Mouse (Mus musculus): Measurements from ENCODE around the gene Ech1. TPM values are rescaled to one million over a fixed set of nuclear protein-coding genes. Genes with fewer than 3 reads are reported as not detected.

Gene Ech1
- polyA plus RNA-seq (2012; rRNA removed) = 98.9 and 107 TPM in 2 replicates

DNA sequence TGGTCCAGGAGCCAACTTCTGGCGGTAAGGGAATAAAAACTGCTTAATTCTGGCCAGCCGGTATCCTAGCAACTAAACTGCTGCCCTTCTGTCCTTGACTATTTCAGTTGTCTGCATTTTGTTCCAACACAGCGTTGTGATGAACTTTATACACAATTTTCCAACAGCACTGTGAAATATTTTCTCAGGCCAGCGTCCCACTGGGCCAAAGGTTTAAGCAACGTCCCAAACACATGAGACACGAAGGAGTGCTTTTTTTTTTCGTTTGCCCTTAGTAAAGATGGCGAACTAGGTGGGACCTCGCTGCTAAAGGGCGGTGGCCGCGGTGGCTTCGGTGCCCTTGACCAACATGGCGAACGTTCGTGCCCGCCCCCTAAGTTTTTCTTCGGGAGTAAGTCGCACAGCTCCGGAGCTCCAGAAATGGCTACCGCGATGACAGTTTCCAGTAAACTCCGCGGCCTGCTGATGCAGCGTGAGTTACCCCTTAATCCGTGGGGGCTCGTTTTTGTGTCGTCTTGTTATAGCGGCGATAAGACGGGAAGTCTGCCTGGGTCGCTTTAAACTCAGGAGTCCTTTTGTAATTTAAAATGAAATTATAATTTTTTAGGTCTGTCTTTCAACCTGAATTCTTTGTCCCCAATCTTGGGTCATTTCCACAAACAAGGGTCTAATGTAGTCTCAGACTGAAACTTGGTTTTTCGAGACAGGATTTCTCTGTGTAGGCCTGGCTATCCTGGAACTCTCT, at the start of gene Ech1:
Ech1 (plus strand) TSS at position 277 of the 745 bp plus-strand sequence.

DNA sequence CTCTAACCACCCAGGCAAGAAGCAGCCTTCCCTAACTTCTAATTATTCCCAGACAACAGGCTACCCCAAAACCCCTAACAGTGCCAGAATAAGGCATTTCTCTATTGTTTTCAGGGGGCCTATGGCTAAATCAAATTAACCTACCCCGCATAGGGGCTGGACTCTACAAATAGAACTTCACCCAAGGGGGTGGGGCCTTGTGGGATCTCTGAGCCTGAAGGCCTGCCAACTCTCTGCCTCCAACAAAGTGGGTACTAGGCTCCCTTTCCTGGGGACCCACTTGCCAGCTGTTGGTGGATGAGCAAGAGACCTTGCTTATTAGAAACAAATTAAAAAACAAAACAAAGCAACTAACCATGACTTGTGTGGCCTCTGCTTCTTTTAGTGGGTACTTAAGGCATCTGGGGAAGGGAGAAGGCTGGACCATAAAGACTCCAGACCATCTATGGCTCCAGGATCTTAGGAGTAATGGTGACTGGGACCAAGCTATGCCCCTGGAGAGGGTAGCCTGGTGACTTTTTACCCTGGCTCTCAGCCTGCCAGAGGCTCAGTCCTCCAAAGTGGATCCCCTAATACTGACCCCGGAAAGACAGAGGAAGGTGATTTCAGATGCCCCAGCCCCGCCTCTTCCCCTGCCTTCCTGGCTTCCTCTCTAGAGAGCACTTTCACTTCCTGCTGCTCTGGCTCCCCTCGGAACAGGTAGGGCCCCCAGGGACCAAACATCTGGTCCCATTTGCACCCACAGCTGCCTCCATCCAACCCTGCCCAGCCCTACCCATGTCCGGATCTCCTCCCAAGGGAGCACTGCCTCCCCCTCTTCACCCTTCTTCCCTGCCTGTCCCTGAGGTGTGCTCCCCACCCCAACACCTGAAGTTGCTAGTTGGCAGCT, 36.5 kb upstream of the Ech1 start, which contains the start of gene Rinl:
Rinl (plus strand) TSS at position 663 of the 889 bp plus-strand sequence.

DNA sequence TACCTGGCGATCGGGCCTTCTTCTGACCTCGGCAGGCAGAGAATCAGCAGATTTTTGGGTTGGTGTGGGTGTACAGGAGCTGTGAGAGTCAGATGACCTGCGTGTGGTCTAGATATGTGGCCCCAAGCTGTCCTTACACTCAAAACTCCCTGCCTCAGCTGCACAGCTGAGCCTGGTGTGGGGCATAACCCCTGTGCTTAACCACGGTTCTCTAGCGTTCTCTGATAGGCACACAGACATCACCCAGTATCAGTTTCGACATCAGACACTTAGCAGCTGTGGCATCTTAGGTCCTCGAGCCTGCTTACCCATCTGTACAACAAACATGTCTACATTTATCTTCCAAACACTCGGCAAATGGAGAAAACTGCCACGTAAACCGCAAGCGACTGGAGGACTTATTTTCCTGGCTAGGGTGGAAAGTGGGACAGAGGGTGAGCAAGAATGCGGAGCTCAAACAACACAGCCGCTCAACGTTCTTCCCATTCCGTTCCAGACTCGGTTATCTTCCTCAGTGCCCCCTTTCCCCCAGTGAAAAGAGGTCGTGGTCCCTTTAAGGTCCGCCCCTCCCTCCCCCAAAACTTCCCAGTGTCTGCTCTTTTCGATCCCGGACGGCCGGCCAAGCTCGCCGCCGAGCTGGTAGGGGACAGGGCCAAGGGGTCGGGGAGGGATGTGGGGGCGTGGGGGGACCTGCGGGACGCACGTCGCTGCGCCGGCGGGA, 16.6 kb upstream of the Ech1 start, which contains the start of gene Hnrnpl:
Hnrnpl (plus strand) TSS at position 321 of the 721 bp plus-strand sequence.

DNA sequence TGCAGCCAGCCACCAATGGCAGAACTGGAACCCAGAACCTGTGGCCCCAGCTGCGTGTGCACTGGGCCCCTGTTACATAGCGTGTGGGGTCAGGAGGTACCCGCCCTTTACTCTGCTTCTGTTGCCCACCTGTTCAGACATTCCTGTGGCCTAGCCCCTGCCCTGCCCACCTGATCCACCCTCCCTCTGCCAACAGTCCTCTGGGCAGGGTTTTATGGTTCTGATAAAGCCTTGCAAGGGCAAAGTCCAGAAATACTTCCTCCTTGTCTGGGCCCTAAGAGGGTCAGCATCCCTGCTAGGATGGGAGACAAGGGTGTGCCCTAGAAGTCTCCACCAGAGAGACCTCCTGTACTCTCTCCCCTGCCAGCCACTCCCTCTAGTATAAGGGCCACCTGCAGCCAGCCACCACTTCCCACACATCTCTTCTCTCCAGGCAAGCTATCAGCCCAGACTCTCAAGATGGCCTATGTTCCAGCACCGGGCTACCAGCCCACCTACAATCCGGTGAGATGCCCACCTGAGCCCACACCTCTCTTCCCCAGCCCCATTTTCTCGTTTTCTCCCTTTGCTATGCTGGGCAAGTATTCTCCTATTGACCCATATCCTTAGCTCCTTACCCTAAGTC, 8.8 kb downstream of the Ech1 start, which contains the start of gene Lgals4:
Lgals4 (plus strand) TSS at position 132 of the 625 bp plus-strand sequence.

DNA sequence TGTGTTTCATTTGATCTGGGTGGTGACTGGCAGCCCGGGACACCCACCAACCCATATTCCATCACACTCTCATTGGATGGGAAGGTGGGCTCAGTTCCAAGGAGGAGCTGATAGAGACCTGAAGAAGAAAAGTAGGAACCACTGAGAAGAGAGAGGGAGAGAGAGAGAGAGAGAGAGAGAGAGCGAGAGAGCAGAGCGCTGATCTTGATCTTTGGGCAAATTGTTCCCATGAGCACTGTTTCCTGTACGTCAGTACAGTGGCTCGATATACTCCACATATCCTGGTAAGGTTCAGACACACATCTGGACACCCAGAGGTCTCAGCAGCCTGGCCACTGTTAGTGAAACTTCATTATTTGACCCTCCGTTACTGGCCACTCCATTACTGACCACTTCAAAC, 38.5 kb downstream of the Ech1 start, which contains the start of gene Lgals7:
Lgals7 (plus strand) TSS at position 314 of the 400 bp plus-strand sequence.

DNA sequence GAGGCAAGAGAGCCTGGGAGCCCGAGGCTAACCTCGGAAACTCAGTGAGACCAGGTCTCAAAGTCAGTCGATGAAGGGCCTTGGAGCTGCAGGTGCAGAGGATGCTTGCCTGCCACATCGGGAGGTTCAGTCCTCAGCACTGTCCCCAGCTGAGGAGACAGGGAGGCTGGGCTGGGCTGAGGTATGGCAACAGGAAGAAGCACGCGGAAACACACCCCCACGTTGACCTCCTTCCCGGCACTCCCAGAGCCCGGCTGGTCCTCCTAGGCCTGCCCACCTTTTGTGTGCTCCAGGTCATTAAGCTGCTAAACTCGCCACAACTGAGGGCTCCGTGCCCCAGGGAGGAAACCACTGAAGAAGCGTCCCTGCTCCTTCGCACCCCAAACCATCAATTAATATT, 56.2 kb downstream of the Ech1 start, which contains the start of gene Capn12:
Capn12 (plus strand) TSS at position 224 of the 400 bp plus-strand sequence.

Other genes with a start within 250 kb of the Ech1 start
- gene Samd4b, start 227.1 kb upstream of the Ech1 start, polyA plus RNA-seq (2012; rRNA removed) = 53.4 and 61.8 TPM in 2 replicates
- 11.0 and 12.7 TPM in 2 replicates for gene Pak4, start 227.0 kb upstream of the Ech1 start, polyA plus RNA-seq (2012; rRNA removed)
- gene Acp7, start 193.9 kb upstream of the Ech1 start, polyA plus RNA-seq (2012; rRNA removed) = 0.22 and 0.92 TPM in 2 replicates
- gene Fbxo27, start 132.4 kb upstream of the Ech1 start, polyA plus RNA-seq (2012; rRNA removed) = 31.4 and 33.2 TPM in 2 replicates
- 4.1 and 4.6 TPM in 2 replicates for gene Fbxo17, start 108.4 kb upstream of the Ech1 start, polyA plus RNA-seq (2012; rRNA removed)
- 71.4 and 74.9 TPM in 2 replicates for gene Mrps12, start 83.4 kb upstream of the Ech1 start, polyA plus RNA-seq (2012; rRNA removed)
- gene Sars2, start 83.2 kb upstream of the Ech1 start, polyA plus RNA-seq (2012; rRNA removed) = 15.9 and 16.3 TPM in 2 replicates
- 0.39 and 0.56 TPM in 2 replicates for gene Ccer2, start 69.0 kb upstream of the Ech1 start, polyA plus RNA-seq (2012; rRNA removed)
- 128 and 133 TPM in 2 replicates for gene Sirt2, start 58.5 kb upstream of the Ech1 start, polyA plus RNA-seq (2012; rRNA removed)
- gene Nfkbib, start 57.7 kb upstream of the Ech1 start, polyA plus RNA-seq (2012; rRNA removed) = 26.6 and 29.6 TPM in 2 replicates
- gene Rinl, start 36.2 kb upstream of the Ech1 start, polyA plus RNA-seq (2012; rRNA removed) = 0.55 and 0.62 TPM in 2 replicates
- 372 and 379 TPM in 2 replicates for gene Hnrnpl, start 16.7 kb upstream of the Ech1 start, polyA plus RNA-seq (2012; rRNA removed)
- 9.5 and 10.9 TPM in 2 replicates for gene Lgals4, start 8.6 kb downstream of the Ech1 start, polyA plus RNA-seq (2012; rRNA removed)
- 11.6 and 16.4 TPM in 2 replicates for gene Lgals7, start 38.6 kb downstream of the Ech1 start, polyA plus RNA-seq (2012; rRNA removed)
- 0.22 and 0.25 TPM in 2 replicates for gene Capn12, start 56.2 kb downstream of the Ech1 start, polyA plus RNA-seq (2012; rRNA removed)
- 120 and 134 TPM in 2 replicates for gene Actn4, start 137.1 kb downstream of the Ech1 start, polyA plus RNA-seq (2012; rRNA removed)
- 377 and 381 TPM in 2 replicates for gene Eif3k, start 156.6 kb downstream of the Ech1 start, polyA plus RNA-seq (2012; rRNA removed)
- gene Map4k1, start 156.8 kb downstream of the Ech1 start, polyA plus RNA-seq (2012; rRNA removed) = 12.9 and 14.6 TPM in 2 replicates

Measured in central nervous system, embryonic 18 days (tissue).